Mouse (Mus musculus) erythroblast, embryonic 14.5 days (primary cell): Measurements from ENCODE around the gene Dscaml1.

Experiments used
- GATA1 ChIP-seq: IDR thresholded peaks from 2 replicates; pipeline ENCODE4 v1.6.1; 2012; ENCODE audit warnings: low read length, inconsistent platforms, mixed read lengths
- TAL1 ChIP-seq: IDR thresholded peaks from 3 replicates; pipeline ENCODE4 v1.6.1; 2012; ENCODE audit warnings: low read length, inconsistent platforms, mixed read lengths

- TF ChIP-seq GATA1 (no peak), TAL1 (no peak)
Observed at GRCm38 (mm10) chr9:45405694-45406093, 20.7 kb upstream of the Dscaml1 start.
